Mouse (Mus musculus) retina, postnatal 7 days (tissue): ENCODE measurements around the gene Krt33b.

ENCODE experiments used
- DNase-seq: peaks from one replicate; pipeline ENCODE4 v3.0.0-alpha.2; 2012; ENCODE audit warnings: low read depth, low spot score

The Krt33b gene

DNA sequence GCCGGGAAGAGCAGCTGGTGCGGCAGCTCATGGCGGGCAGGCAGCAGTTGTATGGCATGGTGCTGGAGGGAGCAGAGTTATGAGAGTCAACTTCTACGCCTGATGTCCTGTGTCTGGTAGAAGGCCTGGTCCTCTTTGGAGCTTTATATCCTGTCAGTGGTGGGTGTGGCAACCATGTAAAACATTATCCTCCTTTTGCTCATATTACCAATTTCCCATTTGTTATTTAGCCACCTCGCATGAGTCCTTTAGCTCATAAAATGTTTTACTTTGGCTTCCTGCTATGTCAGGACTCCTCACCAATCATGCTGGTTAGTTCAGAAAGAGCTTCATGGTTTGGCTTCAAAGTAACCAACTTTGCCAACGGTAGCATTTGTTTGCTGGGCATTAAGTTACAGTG is at the start of gene Krt33b:
Gene Krt33b (minus strand): TSS at position 101 of the 400 bp plus-strand sequence.
- no peak for DNase-seq

DNA sequence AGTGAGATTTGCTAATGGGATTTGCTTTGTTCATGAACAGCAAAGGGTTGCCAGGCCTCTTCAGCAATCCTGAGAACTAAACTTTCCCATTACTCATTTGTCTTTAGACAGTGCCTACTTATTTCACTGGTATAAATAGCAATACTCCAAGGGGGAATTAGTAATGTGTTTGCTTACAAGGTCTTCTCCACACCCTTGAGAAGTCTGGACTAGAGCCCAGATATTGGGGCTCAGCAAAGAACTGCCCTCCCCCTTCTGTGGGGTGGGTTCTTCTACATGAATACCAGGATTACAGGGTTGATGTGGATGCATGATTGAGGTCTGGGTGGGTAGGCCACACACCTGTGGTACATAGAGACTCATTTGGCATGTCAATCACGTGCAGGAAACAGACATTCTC is 44.2 kb upstream of the Krt33b start:
- no peak for DNase-seq

DNA sequence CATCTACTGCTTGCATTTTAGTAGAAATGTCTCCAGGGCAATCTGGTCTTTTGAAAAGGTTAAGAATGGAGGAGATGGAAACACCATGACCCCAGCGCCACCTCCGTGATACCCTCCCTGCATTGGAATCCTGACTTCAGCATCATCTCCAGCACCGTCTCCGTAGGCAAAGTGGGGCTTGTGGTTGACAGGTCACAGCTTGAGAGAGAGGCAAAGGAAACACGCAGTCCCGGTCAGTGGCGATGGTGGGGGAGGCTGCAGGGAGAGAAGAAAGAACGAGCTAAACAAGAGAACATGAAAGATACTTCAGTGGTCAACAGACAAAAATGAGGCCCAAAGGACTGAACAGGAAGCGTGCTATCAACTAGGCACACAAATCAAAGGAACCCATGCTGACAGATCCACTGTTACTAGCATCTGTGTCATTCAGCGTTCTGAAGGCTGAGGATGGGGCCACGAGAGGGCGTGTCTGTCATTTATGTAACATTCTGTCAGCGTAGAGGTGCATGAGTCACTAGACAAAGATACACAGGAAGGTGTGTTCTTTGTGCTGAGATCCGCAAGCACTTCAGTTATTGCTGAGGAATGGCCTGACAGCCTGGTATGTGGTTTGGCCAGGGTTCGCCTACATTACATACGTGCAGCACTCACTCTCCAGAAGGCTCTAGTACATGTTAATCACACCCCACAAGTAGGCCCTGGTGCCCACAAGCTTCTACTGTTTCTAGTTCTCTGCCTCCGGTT is 37.8 kb upstream of the Krt33b start:
- no peak for DNase-seq

DNA sequence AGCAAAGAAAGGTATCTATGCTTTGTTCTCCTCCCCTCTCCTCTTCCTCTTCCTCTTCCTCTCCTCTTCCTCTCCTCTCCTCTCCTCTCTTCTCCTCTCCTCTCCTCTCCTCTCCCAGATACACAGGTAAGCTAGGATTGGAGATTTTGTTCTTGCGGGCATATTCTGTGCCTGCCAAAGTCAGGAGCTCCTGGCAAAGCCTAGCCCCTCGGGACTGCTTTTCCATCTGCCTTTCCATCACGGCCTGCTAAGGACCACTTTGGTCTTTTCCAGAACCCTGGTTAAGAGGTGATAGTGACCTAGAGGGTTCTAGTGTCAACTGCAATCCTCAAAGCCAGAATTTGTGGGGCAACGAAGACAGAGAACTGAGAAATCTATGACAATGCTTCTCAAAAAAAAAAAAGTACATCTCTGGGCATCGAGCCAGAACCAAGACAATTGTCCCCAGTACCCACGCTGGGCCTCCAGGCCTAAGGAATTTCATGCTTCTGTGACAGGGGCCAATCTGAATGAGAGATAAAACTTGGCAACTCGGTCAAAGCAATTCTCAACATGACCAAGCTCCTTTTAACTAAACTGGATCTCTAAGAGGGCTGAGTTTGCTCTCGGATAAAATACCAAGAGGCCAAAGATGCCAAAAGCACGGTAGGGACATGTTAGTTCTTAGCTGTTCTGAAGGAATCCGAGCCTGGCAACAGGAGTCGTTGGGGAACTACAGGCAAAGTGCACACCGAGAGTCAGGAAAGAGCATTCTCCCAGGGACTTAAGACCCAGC is 36.8 kb upstream of the Krt33b start:
- no peak for DNase-seq

DNA sequence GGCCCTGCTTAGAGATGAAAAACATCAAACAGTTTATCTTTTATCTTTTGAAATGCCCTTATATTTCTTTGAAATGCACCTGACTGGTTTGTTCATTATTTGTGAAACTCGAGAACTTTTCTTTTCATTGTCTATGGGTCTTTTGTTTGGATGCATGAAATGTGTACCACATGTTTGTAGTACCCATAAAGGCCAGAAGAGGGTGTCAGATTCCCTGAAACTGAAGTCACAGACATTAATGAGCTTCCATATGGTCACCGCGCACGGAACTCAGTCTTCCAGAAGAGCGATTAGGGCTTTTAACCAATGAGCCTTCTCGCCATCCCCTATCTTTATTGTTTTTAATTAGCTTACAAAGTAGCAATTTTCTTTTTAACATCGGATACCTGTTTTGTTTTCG is 29.2 kb upstream of the Krt33b start:
- DNase-seq, result peak; percentile 29

DNA sequence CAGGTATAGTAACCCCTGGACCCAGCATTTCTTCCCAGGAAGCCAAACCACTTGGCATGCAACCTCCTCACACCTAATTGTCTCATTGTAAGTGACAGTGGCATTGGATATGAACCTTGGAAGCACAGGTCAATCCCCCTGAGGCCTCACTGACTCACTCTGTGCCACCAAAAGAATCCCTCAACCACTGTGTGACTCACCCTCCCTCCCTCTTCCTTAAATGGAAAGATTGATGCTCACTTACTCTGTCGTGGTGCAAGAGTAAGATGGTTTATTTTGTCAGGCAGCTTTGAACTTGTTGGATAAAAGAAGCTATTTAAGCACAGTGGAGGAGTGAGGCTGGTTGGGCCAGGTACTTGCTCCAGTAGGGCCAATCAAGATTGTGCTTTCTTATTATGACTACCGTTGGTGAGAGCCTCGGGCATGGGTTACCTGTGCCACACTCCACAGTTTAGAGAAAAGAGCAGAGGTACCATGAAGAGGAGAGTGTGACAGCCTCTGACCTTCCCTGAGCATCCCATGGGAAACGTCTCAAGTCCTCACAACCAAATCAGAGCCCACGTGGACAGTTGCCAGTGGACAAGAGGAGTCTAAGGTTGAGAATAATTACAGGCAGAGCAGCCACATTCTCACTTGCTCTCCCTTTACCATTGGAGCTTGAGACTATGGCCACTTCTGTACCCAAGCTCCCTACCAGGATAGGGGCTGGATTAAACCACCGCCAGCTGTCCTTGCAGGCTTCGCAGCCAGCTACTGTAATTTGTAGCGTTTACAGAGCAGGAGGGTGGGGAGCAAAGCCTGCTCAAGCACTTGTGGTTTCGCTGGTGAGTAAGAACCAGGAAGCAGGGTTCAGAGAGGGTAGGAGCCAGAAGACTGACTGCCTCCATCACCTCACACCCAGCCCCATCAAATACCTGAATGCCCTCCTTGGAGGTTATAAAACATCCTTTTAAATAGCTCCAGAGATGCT is 26.3 kb upstream of the Krt33b start:
- no peak for DNase-seq

DNA sequence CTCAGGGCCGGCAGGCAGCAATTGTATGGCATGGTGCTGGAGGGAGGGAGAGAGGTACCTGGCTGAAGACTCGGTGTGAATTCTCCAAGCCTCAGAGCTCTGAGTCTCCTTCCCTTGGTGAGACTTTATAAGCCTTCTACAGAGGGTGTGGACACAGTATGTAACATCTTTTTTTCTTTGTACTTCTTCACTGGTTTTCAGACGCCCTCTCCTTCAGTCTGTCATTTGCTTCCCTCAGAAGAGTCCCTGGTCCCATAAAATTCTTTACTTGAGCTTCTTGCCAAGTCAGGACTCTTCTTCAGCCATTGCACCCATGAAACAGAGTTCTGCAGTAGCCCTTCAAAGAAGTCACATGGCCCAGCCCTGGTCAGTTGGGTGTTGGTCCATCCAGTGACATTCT is 20.8 kb upstream of the Krt33b start, which contains the start of gene Krt31:
Gene Krt31 (minus strand): TSS at position 101 of the 400 bp plus-strand sequence.
- no peak for DNase-seq

DNA sequence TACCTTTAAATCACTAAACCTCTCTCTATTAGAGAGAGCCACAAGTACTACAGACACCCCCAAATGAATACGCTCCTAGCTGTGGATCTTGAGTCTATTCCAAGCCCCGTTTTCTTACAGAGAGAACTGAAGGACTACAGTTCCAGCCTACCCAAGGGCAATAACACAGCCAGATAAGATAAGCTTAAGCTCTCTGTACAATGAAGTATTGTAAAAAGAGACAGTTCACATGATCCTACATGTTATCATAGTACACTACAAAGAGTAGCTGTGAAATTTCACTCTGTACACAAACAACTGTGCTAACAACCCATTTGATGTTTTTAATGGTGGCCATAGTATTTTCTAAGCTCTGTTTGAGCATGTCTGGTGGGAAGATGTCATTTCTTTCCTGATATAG is 17.5 kb upstream of the Krt33b start:
- DNase-seq, result no peak

DNA sequence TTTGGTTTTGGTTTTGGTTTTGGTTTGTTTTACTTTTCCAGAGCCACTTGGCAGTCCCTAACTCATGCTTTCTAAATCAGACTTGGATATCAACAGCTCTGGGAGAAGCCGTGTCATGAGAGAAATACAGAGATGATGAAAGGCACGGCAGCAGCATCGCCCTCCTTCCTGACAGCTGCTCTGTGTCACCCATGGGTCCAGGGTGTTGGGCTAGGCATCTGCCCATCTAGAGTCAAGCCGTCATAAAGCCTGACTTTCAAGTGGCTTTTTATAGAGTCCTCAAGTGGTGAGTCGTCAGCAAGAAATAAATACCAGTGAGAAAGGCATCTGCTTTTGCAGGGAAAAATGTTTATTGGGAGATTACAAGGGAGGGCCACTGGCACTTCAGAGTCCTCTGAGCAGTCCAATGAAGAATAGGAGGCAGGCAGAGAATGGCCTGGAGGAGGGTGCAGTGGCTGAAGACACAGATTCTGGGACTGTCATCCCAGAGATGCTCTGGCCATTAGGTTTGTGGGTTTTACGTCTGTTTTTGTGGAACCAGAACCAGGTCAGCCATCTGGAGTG is 16.7 kb upstream of the Krt33b start:
- no peak for DNase-seq

DNA sequence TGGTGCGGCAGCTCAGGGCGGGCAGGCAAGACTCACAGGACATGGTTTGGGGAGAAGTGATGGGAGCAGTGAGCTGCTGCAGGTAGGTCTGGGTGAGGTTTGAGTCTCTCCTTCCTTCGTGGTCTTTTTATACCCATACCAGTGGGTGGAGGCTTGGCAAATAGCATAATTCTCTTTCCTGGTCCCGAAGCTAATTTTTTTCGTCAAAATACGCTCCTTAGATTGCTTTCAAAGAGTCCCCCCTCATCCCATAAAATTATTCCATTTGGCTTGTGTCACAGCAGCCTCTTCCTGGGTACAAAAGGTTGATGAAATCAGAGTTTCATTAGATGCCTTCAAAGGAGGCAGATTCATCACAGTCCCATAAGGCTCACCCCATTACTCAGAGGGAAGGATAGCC is 11.8 kb upstream of the Krt33b start, which contains the start of gene Krt34:
Gene Krt34 (minus strand): TSS at position 101 of the 400 bp plus-strand sequence.
- DNase-seq, result no peak

DNA sequence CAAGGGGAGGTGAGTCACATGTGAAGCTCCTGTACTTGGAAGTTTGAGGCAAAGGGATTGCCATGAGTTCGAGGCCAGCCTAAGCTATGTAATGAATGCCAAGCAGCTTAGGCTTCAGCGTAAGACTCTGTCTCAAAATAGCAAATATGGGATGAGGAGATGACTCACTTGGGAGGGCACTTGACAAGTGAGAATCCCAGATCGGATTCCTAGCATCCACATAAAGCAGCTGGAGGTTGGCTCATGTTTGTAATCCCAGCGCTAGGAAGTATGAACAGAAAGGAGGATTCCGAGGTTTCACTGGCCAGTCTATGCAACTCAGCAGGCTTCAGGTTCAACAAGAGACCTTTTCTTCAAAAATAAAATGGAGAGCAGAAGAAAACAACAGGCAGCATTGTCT is 8.2 kb downstream of the Krt33b start:
- no peak for DNase-seq

DNA sequence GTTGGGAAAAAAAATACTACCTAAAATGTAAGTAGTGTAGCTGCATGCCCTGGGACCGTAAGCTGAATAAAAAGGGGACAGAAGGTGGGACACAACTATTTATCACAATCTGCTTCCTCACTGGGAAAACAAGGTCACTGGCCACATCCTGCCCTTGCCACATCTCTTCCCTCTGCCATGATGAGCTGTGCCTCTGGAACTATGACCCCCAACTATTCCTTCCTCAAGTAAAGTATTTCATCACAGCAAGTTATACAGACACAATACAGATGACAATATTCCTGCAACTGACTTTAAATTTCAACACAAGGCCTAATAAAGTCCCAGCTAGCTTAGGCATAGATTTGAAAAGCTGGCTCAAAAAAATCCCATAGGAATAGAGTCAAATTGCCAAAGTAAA is 10.2 kb downstream of the Krt33b start:
- no peak for DNase-seq

DNA sequence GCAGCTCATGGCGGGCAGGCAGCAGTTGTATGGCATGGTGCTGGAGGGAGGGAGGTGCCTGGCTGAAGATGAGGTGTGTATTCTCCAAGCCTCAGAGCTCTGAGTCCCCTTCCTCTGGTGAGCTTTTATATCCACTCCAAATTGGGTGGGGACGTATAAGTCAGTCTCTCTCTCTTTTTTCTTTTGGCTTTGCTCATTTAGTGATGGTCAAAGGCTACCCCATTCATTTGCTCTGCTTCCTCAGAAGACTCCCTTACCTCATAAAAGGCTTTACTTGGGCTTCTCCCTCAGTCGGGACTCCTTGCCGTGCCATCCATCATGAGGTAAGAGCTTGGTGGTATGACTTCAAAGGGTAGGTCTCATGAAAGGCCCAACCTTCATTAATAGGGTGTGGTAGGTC is 13.6 kb downstream of the Krt33b start, which contains the start of gene Krt33a:
Gene Krt33a (minus strand): TSS at position 101 of the 400 bp plus-strand sequence.
- DNase-seq, result no peak

DNA sequence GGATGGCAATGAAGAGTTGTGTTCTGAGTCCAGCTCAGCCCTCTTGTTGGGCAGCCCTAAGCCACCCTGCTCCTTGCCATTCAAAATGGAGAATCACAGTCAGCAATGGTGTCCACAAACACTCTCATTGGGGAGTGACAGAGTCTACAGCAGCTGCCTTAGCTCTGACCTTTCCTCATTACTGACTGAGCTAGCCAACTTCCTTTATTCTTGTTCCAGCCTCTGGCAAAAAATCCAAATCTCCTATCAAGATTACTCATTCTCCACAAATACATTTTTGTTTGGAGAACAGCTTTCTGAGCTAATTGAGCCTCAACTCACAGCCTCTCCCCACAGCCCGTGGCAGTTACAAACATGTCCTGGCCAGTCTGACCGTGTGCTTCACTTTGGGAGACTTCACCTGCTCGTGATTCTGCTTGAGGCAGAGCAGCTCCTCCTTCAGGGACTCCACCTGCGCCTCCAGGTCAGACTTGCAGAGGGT is 15.9 kb downstream of the Krt33b start:
- no peak for DNase-seq

DNA sequence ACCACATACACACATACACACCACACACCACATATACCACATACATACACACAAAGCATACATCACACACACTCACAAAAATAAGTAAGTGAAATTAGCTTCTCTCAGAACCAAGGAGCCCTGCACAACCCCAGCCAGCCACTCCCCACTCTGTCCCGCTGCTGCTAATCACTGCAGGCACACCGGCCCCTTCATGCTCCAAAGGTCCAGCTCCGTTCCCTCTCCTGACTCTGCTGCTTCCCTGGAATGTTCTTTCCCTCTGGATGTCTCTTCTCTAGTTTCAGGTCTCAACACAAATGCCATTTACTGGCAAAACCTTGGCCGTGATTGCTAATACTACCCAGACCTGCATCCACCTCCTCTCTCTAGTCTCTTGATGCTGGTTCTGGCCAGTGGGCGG is 19.0 kb downstream of the Krt33b start:
- no peak for DNase-seq

DNA sequence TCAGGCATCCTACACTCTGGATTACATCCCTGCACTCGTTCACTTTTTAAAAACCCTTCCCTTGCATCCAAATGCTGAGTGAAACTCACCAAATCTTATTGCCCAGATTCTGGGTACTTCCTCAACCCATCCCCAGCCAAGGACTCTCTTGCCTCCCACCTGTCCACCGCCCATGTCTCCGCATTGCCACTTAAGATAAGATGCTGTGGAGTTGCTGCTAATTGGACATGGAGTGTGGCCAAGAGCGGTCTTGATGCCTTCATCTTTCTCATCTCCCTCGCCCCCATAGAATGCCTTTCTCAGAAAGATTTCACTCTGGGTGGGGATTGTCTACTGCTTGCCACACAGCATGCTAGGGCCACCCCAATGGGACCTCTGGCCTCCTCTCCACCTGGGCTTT is 21.3 kb downstream of the Krt33b start:
- no peak for DNase-seq

DNA sequence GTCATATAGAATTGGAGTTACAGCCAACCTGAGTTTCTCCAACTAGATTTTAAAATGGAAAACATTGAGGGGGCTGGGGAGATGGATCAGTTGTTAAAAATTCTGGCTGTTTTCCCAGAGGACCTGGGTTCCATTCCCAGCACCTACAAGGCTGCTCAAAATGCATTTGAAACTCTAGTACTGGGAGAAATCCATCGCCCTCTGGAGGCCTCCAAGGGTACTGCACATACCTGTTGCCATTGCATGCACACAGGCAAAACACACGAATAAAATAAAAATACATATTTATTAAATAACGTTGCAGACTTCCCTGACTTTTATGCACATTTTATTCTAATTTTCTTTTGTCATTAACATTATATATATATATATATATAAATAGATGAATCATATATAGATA is 23.0 kb downstream of the Krt33b start:
- no peak for DNase-seq

DNA sequence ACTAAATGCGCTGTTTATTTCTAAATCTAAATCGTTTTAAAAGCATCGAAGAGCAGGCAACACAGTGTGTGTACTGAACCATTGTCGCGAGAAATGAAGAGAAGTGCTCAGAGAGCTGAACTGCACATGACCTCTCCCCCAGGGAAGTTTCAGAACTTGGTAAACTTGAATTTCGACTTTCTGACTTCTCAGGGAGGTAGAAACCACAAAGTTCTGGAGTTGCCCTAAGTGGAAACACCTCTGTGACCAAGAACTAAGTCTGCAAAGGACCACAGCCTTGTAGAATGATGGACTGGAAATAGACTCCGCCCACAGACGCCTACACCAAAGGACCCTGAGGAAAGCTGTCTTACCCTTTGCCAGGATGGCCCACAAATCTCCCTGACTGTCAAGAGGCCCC is 23.8 kb downstream of the Krt33b start:
- no peak for DNase-seq

DNA sequence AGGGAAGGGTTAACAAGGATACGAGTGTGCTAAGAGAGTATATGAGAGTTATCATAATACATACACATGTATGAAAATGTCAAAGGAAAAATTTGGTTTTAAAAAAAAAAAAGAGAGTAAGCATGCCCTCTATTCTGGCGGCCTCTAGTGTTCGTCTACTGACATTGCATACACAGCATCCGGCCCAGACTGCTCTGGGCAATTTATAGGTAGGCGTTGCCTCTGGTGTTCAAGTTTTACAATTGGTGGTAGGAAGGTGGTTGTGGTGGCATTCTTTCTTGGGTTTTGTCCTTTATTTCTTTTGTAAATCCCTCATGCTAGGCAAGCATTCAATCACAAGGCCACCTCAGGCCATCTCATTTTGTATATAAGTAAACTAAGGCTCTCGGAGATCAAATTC is 24.8 kb downstream of the Krt33b start:
- DNase-seq, result peak; percentile 20

DNA sequence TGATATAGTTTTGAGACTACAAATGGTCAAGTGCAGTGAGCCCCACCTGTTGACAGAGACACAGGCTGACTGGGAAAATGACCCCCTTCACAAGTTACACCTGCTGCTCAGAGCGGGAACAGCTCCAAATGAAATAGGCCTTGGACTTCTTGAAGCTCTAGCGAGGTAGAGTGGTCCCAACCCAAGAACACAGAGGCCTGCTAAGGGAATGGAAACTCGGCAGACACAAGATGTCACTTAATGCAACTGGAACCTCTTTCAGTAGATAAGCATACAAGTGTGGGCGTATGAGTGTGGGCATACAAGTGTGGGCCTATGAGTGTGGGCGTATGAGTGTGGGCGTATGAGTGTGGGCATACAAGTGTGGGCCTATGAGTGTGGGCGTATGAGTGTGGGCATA is 30.6 kb downstream of the Krt33b start:
- no peak for DNase-seq

DNA sequence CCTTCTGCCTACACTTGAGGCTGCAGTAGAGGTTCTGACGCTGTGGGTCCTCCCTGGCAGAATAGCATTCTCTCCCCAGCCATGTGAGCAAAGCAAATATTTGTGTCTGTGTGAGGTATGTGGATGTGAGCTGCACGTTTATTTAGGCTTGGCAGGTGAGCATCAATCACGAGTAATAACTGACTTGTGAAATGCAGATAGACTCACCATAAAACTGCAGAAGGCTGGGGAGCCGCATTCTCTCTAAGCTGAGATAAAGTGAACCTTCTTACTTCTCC is 35.3 kb downstream of the Krt33b start:
- DNase-seq, result no peak
